Mouse (Mus musculus) hematopoietic multipotent progenitor cell, adult 10-12 weeks (in vitro differentiated cells): ENCODE results near the gene Eif1b. TPM values are rescaled to one million over a fixed set of nuclear protein-coding genes. Genes with fewer than 3 reads are reported as not detected.

Experiments
- polyA plus RNA-seq: library from polyadenylated mRNA; stranded (reverse); fragments of >175 nt; gene quantifications from 2 replicates; pipeline ENCODE4 v1.2.3, GENCODE M21; 2012; ENCODE audit warnings: low replicate concordance

Eif1b gene
- polyA plus RNA-seq: 77.8 and 84.3 TPM in 2 replicates

DNA sequence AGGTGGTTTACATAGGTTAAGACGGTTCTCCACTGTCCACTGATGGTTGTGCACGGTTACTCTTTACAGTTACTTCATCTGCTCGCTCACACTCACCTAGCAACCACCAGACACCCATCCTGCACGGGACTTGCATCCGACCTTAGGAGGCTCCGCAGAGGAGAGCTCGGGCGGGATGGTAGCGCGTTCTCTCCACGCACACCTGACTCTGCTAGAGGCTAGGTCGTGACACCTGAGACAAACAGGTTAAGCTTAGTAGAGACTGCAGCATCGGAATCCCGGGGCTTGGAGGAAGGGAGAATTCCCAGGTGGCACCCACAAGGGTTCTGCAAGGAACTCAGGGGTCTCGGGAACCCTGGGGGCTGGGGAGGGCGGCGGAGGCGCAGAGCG is at the start of gene Eif1b:
TSS of gene Eif1b (plus strand) at position 223 of the 390 bp plus-strand sequence.

DNA sequence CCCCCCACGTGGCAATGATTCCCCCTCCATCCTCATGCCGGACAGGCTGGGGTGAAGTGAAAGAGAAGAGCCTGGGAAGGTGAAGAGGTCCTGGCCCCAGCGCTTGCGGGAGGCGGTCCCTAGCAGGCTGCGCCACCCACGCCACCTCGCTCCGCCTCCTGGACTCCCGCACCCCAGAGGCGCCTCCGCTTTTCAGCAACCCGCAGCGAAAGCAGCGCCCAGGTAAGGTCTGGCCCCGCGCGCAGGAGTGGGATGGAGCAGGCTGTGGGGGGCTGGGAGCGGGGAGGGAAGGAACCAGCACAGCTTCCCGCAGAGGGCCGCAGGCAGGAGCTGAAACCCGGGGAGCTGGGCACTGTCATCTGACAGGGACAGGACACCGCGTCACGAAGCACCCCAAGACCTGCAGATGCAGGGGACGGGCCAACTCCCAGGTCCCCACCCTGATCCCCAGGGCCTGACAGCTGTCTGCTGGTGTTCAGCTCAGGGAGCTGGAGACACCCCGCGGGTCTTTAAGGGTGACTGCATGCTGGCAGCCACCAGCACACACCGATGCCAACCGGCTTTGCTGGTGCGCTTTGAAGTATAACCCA is 47.7 kb downstream of the Eif1b start, which contains the start of gene Entpd3:
TSS of gene Entpd3 (plus strand) at position 157 of the 590 bp plus-strand sequence.

Other genes with a start within 250 kb of the Eif1b start
- gene Myrip, start 190.7 kb upstream of the Eif1b start, polyA plus RNA-seq: 0.51 TPM in 1 of 2 replicates, not detected in the other
- gene Entpd3, start 47.6 kb downstream of the Eif1b start, polyA plus RNA-seq: 0.07 and 0.18 TPM in 2 replicates
- 662 and 731 TPM in 2 replicates for gene Rpl14, start 79.2 kb downstream of the Eif1b start, polyA plus RNA-seq